ENCODE assay signal across 8 mouse cellular contexts in genomic region chr11:116695194-116695880, GRCm38 (mm10). TPM values are rescaled to one million over a fixed set of nuclear protein-coding genes. Genes with fewer than 3 reads are reported as not detected.
DNase-seq lines count a peak whose midpoint lies in the region; ATAC-seq and TF ChIP-seq lines count a peak whose summit lies in the region.

No protein-coding gene starts in this region.

- H3K9ac ChIP-seq in hindbrain, embryonic 13.5 days = no peak overlapping the region
- no peak overlapping the region for H3K9ac ChIP-seq in lung, postnatal 0 days (replicated peaks; ENCODE audit: low read depth)
- H3K9ac ChIP-seq in midbrain, embryonic 16.5 days (ENCODE audit: low read depth, low read length) = no peak overlapping the region

- H3K4me3 ChIP-seq in layer of hippocampus, adult 2 months = peak overlapping the region; percentile 45; the same call in 1 of the 2 replicates
- H3K4me3 ChIP-seq in cortical plate, adult 2 months (ENCODE audit: insufficient read depth, low read length) = no peak overlapping the region; the same call in 1 of the 2 replicates
- H3K4me3 ChIP-seq in hindbrain, embryonic 13.5 days = no peak overlapping the region
- H3K4me3 ChIP-seq in lung, postnatal 0 days (ENCODE audit: low read depth, low read length) = no peak overlapping the region
- H3K4me3 ChIP-seq in midbrain, embryonic 16.5 days (ENCODE audit: low read depth, low read length) = no peak overlapping the region; the same call in 1 of the 2 replicates

- TF ChIP-seq POLR2A in cortical plate, adult 2 months (IDR thresholded peaks at IDR 0.05; ENCODE audit: extremely low read depth, insufficient read depth, low read length) = no peak

- peak overlapping the region; percentile 64; the same call in 1 of the 2 replicates for H3K27ac ChIP-seq in layer of hippocampus, adult 2 months
- H3K27ac ChIP-seq in cortical plate, adult 2 months (ENCODE audit: insufficient read depth, low read length) = 0 out of 2 replicates have a peak overlapping the region, but pooled peaks have one; percentile 8
- H3K27ac ChIP-seq in hindbrain, embryonic 13.5 days = no peak overlapping the region
- no peak overlapping the region for H3K27ac ChIP-seq in lung, postnatal 0 days (ENCODE audit: low read length)
- H3K27ac ChIP-seq in midbrain, embryonic 16.5 days (ENCODE audit: low read length) = no peak overlapping the region

- TF ChIP-seq EP300 in lung, postnatal 0 days (IDR thresholded peaks at IDR 0.05) = no peak

- H3K4me2 ChIP-seq in hindbrain, embryonic 13.5 days = peak overlapping the region; percentile 68
- peak overlapping the region; percentile 67; the same call in 1 of the 2 replicates for H3K4me2 ChIP-seq in lung, postnatal 0 days (replicated peaks; ENCODE audit: low read depth, low read length)
- H3K4me2 ChIP-seq in midbrain, embryonic 16.5 days (ENCODE audit: low read length) = no peak overlapping the region

- no peaks in the 10 kb centered on the region for H3K4me1 ChIP-seq in cortical plate, adult 2 months (ENCODE audit: control insufficient read depth, insufficient read depth, low read length)
- H3K4me1 ChIP-seq in hindbrain, embryonic 13.5 days (replicated peaks) = peaks cover 18% of the 10 kb centered on the region
- peaks cover 4% of the 10 kb centered on the region; the same call in 1 of the 2 replicates for H3K4me1 ChIP-seq in lung, postnatal 0 days (ENCODE audit: insufficient read depth, low read depth, low read length)
- peaks cover 7% of the 10 kb centered on the region for H3K4me1 ChIP-seq in midbrain, embryonic 16.5 days (ENCODE audit: control insufficient read depth, insufficient read depth, low read length)

- no peak for TF ChIP-seq CTCF in layer of hippocampus, adult 2 months (conservative IDR thresholded peaks at IDR 0.05)
- no peak for TF ChIP-seq CTCF in cortical plate, adult 2 months (IDR thresholded peaks at IDR 0.05; ENCODE audit: extremely low read depth, insufficient read depth, low read length)
- no peak for TF ChIP-seq CTCF in lung, postnatal 0 days (IDR thresholded peaks at IDR 0.05)

- H3K9me3 ChIP-seq in hindbrain, embryonic 13.5 days = no peaks in the 10 kb centered on the region
- no peaks in the 10 kb centered on the region for H3K9me3 ChIP-seq in lung, postnatal 0 days (ENCODE audit: low read length)
- H3K9me3 ChIP-seq in midbrain, embryonic 16.5 days (replicated peaks; ENCODE audit: control insufficient read depth, low read length, poor library complexity, severe bottlenecking) = no peaks in the 10 kb centered on the region

- no peaks in the 10 kb centered on the region for H3K36me3 ChIP-seq in hindbrain, embryonic 13.5 days
- H3K36me3 ChIP-seq in lung, postnatal 0 days (ENCODE audit: insufficient read depth, low read length) = no peaks in the 10 kb centered on the region
- no peaks in the 10 kb centered on the region for H3K36me3 ChIP-seq in midbrain, embryonic 16.5 days (ENCODE audit: control insufficient read depth, insufficient read depth, low read length)

- H3K27me3 ChIP-seq in hindbrain, embryonic 13.5 days = peaks cover 50% of the 10 kb centered on the region
- no peaks in the 10 kb centered on the region for H3K27me3 ChIP-seq in lung, postnatal 0 days (replicated peaks; ENCODE audit: insufficient read depth, low read length)
- H3K27me3 ChIP-seq in midbrain, embryonic 16.5 days (ENCODE audit: control insufficient read depth, insufficient read depth, low read depth, low read length) = peaks cover 22% of the 10 kb centered on the region

- WGBS in hindbrain, embryonic 13.5 days = 18% methylated on average over 23 of the region's 23 CpGs
- WGBS in lung, postnatal 0 days = 28% methylated on average over 23 of the region's 23 CpGs
- 24% methylated on average over 23 of the region's 23 CpGs for WGBS in midbrain, embryonic 16.5 days

- no peak for DNase-seq in layer of hippocampus, adult 2 months (ENCODE audit: low spot score in 2 of 2)
- DNase-seq in layer of hippocampus, postnatal 10 days (ENCODE audit: low spot score in 2 of 2) = no peak
- no peak for DNase-seq in lung, postnatal 0 days (ENCODE audit: low spot score)
- no peak for DNase-seq in cerebellum, postnatal 36 days
- no peak for DNase-seq in thymus, adult 18-20 months

- no peak for ATAC-seq in hindbrain, embryonic 13.5 days (ENCODE audit: low FRiP score)
- ATAC-seq in lung, postnatal 0 days = 0 out of 2 replicates have a peak, but pooled peaks have one; percentile 18
- ATAC-seq in midbrain, embryonic 16.5 days = no peak

RNA-seq across cellular contexts. Expression of gene Cygb, which starts 41.2 kb away (rescaled TPM):
- total RNA-seq in layer of hippocampus, adult 2 months (2021) = 10 to 100 TPM; 71.9 to 73.5 TPM
- total RNA-seq in layer of hippocampus, postnatal 10 days (2021) = 10 to 100 TPM; 33.0 to 42.3 TPM
- 49.6 and 49.8 TPM in 2 replicates for polyA plus RNA-seq in cortical plate, adult 2 months (2012; rRNA removed)
- 16.4 and 18.1 TPM in 2 replicates for polyA plus RNA-seq in hindbrain, embryonic 13.5 days (2015; fragmentation: Nextera tagmentation; extraction: Ambion mirVana)
- 27.3 and 32.0 TPM in 2 replicates for polyA plus RNA-seq in lung, postnatal 0 days (2015; fragmentation: Nextera tagmentation; extraction: Ambion mirVana)
- 26.4 and 29.3 TPM in 2 replicates for polyA plus RNA-seq in midbrain, embryonic 16.5 days (2015; fragmentation: Nextera tagmentation; extraction: Ambion mirVana)

RNA-seq across cellular contexts. Expression of gene Prcd, which starts 42.0 kb away (rescaled TPM):
- total RNA-seq in layer of hippocampus, adult 2 months (2021) = 1 to 10 TPM; 5.6 to 5.7 TPM
- 1 to 10 TPM; 3.4 to 3.8 TPM for total RNA-seq in layer of hippocampus, postnatal 10 days (2021)
- 8.2 and 8.4 TPM in 2 replicates for polyA plus RNA-seq in cortical plate, adult 2 months (2012; rRNA removed)
- 1.2 and 1.4 TPM in 2 replicates for polyA plus RNA-seq in hindbrain, embryonic 13.5 days (2015; fragmentation: Nextera tagmentation; extraction: Ambion mirVana)
- polyA plus RNA-seq in lung, postnatal 0 days (2015; fragmentation: Nextera tagmentation; extraction: Ambion mirVana) = 10.9 and 16.4 TPM in 2 replicates
- polyA plus RNA-seq in midbrain, embryonic 16.5 days (2015; fragmentation: Nextera tagmentation; extraction: Ambion mirVana) = 3.7 and 4.4 TPM in 2 replicates

Comparison
In these comparisons a context has a peak if more than half of its experiments do, and no peak if none do; other contexts are left out.
1. H3K27ac ChIP-seq: peak in layer of hippocampus, adult 2 months (single experiment) and cortical plate, adult 2 months (single experiment); none in hindbrain, embryonic 13.5 days (single experiment), lung, postnatal 0 days (single experiment) and midbrain, embryonic 16.5 days (single experiment).